In the genomic region with DNA sequence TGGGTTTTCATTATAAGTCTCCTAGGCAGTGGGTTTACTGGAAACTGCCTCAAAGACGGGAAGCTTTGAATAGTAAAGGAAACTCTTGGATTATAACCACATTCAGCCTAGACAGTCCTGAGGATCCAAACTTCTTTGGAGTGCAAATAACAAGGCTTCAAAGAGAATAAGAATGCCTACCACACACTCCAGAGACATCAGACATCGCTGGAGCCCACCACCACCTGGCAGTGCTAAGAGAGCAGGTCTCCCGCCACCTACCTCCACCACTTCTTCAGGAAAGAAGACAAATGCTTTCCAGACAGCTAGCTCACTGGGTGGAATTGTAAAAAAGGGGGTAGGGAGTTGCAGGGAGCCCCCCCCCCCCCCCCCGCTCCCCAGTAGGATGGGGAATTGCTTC, we compare ENCODE assay signal across 31 mouse cellular contexts.
DNase-seq lines count a peak whose midpoint lies in the region; ATAC-seq and TF ChIP-seq lines count a peak whose summit lies in the region.
"Had no signal": no experiment of that assay in that cellular context is flagged by ENCODE, and none has a peak within 500 bp of the region (broad histone marks: within the 10 kb centered on the region; RNA-seq: fewer than 3 reads in every experiment).

No protein-coding gene starts in this region.

- no peaks in the 10 kb centered on the region for H3K27me3 ChIP-seq in heart, embryonic 13.5 days (replicated peaks)
- no peaks in the 10 kb centered on the region for H3K27me3 ChIP-seq in embryonic facial prominence, embryonic 11.5 days (ENCODE audit: control insufficient read depth, insufficient read depth, low read length)
- peaks cover 11% of the 10 kb centered on the region; the same call in 1 of the 2 replicates for H3K27me3 ChIP-seq in midbrain, embryonic 14.5 days (ENCODE audit: control insufficient read depth, insufficient read depth, low read length)
- H3K27me3 ChIP-seq: CH12.LX; kidney, embryonic 15.5 days; lung, embryonic 15.5 days; neural tube, embryonic 12.5 days had no signal

- no peak for TF ChIP-seq POLR2A in brain, embryonic 14.5 days (IDR thresholded peaks at IDR 0.05; ENCODE audit: borderline replicate concordance, extremely low read depth, insufficient read depth, insufficient read length, poor library complexity, severe bottlenecking)

- peaks cover 28% of the 10 kb centered on the region for H3K4me1 ChIP-seq in heart, embryonic 13.5 days
- H3K4me1 ChIP-seq in embryonic facial prominence, embryonic 11.5 days (ENCODE audit: control insufficient read depth, insufficient read depth, low read length): no peaks in the 10 kb centered on the region; the same call in 1 of the 2 replicates
- H3K4me1 ChIP-seq in midbrain, embryonic 14.5 days (ENCODE audit: control insufficient read depth, insufficient read depth, low read length): peaks cover 17% of the 10 kb centered on the region; the same call in 1 of the 2 replicates
- H3K4me1 ChIP-seq: kidney, embryonic 15.5 days; lung, embryonic 15.5 days; neural tube, embryonic 12.5 days had no signal

- WGBS in heart, embryonic 13.5 days: 59% methylated on average over 4 of the region's 4 CpGs
- 37% methylated on average over 4 of the region's 4 CpGs for WGBS in embryonic facial prominence, embryonic 11.5 days
- 28% methylated on average over 4 of the region's 4 CpGs for WGBS in midbrain, embryonic 14.5 days

- no peak for ATAC-seq in heart, embryonic 13.5 days (ENCODE audit: extremely low read depth, insufficient number of reproducible peaks, low FRiP score, low TSS enrichment)
- ATAC-seq in embryonic facial prominence, embryonic 11.5 days (replicated peaks; ENCODE audit: insufficient number of reproducible peaks, low FRiP score, low TSS enrichment, low read depth): no peak
- ATAC-seq in midbrain, embryonic 14.5 days (ENCODE audit: low FRiP score, low TSS enrichment): peak; percentile 31; the same call in 1 of the 2 replicates
- ATAC-seq: forebrain, postnatal 0 days; hindbrain, embryonic 16.5 days had no signal

- 0 out of 2 replicates have a peak overlapping the region, but pooled peaks have one; percentile 31 for H3K4me2 ChIP-seq in heart, embryonic 13.5 days
- no peak overlapping the region for H3K4me2 ChIP-seq in embryonic facial prominence, embryonic 11.5 days (ENCODE audit: low read depth, low read length)
- no peak overlapping the region for H3K4me2 ChIP-seq in midbrain, embryonic 14.5 days (ENCODE audit: low read length)
- H3K4me2 ChIP-seq: kidney, embryonic 15.5 days; liver, embryonic 11.5 days; lung, embryonic 15.5 days; midbrain, embryonic 12.5 days; neural tube, embryonic 12.5 days had no signal

- DNase-seq in heart, postnatal 4 days: no peak
- peak; percentile 52 for DNase-seq in brain, embryonic 14.5 days (ENCODE audit: low read depth)
- DNase-seq in embryonic facial prominence, embryonic 11.5 days (ENCODE audit: low spot score): peak; percentile 22
- peak; percentile 49 for DNase-seq in midbrain, embryonic 14.5 days
- DNase-seq in layer of hippocampus, postnatal 36 days: no peak
- DNase-seq in thymus, postnatal 25 days: no peak
- DNase-seq: adrenal gland, adult 8-10 months; B cell, adult 2 months; cerebellum, adult 9-10 months; cerebellum, postnatal 36 days; forebrain, postnatal 0 days; gastrocnemius, postnatal 10 days; heart, postnatal 36 days; kidney, adult 18-20 months; kidney, postnatal 36 days; left cerebral cortex, postnatal 4 days; right cerebral cortex, adult 18-20 months; spleen, adult 18-20 months; thymus, adult 18-20 months; thymus, postnatal 4 days had no signal

- no peak for TF ChIP-seq CTCF in brain, embryonic 14.5 days (IDR thresholded peaks at IDR 0.05; ENCODE audit: borderline replicate concordance, extremely low read depth, insufficient read depth, insufficient read length)

- H3K36me3 ChIP-seq in heart, embryonic 13.5 days: no peaks in the 10 kb centered on the region
- H3K36me3 ChIP-seq in embryonic facial prominence, embryonic 11.5 days (replicated peaks; ENCODE audit: control insufficient read depth, insufficient read depth, low read depth, low read length): no peaks in the 10 kb centered on the region
- no peaks in the 10 kb centered on the region for H3K36me3 ChIP-seq in midbrain, embryonic 14.5 days (ENCODE audit: control insufficient read depth, insufficient read depth, low read length)
- H3K36me3 ChIP-seq: kidney, embryonic 15.5 days; lung, embryonic 15.5 days; midbrain, embryonic 12.5 days; neural tube, embryonic 12.5 days had no signal

- H3K9me3 ChIP-seq in heart, embryonic 13.5 days: no peaks in the 10 kb centered on the region
- H3K9me3 ChIP-seq in embryonic facial prominence, embryonic 11.5 days (replicated peaks; ENCODE audit: control insufficient read depth, low read length): no peaks in the 10 kb centered on the region
- no peaks in the 10 kb centered on the region for H3K9me3 ChIP-seq in midbrain, embryonic 14.5 days (ENCODE audit: control insufficient read depth, low read length)
- H3K9me3 ChIP-seq: kidney, embryonic 15.5 days; lung, embryonic 15.5 days; midbrain, embryonic 12.5 days; neural tube, embryonic 12.5 days had no signal

- H3K9ac ChIP-seq in heart, embryonic 13.5 days: no peak overlapping the region
- no peak overlapping the region for H3K9ac ChIP-seq in embryonic facial prominence, embryonic 11.5 days (replicated peaks; ENCODE audit: low read length)
- no peak overlapping the region for H3K9ac ChIP-seq in midbrain, embryonic 14.5 days (replicated peaks; ENCODE audit: low read length)
- H3K9ac ChIP-seq: forebrain, postnatal 0 days; kidney, embryonic 15.5 days; lung, embryonic 15.5 days; midbrain, embryonic 12.5 days; neural tube, embryonic 12.5 days had no signal

- H3K4me3 ChIP-seq in heart, embryonic 13.5 days: no peak overlapping the region
- no peak overlapping the region for H3K4me3 ChIP-seq in embryonic facial prominence, embryonic 11.5 days (ENCODE audit: low read depth, low read length)
- no peak overlapping the region for H3K4me3 ChIP-seq in midbrain, embryonic 14.5 days (replicated peaks; ENCODE audit: low read depth, low read length)
- H3K4me3 ChIP-seq: erythroblast, embryonic 14.5 days; kidney, embryonic 15.5 days; layer of hippocampus, adult 2 months; lung, embryonic 15.5 days; midbrain, embryonic 12.5 days; myocyte; neural tube, embryonic 12.5 days had no signal

- H3K27ac ChIP-seq in heart, embryonic 13.5 days (replicated peaks): peak overlapping the region; percentile 48
- H3K27ac ChIP-seq in embryonic facial prominence, embryonic 11.5 days (replicated peaks; ENCODE audit: low read depth, low read length): no peak overlapping the region
- H3K27ac ChIP-seq in midbrain, embryonic 14.5 days (replicated peaks; ENCODE audit: low read depth, low read length): no peak overlapping the region
- H3K27ac ChIP-seq: kidney, embryonic 15.5 days; layer of hippocampus, adult 2 months; lung, embryonic 15.5 days; midbrain, embryonic 12.5 days; neural tube, embryonic 12.5 days had no signal

Comparison
In these comparisons a context has a peak if more than half of its experiments do, and no peak if none do; other contexts are left out.
1. DNase-seq: peak in brain, embryonic 14.5 days (single experiment), embryonic facial prominence, embryonic 11.5 days (single experiment) and midbrain, embryonic 14.5 days (single experiment); none in heart, postnatal 4 days (single experiment), layer of hippocampus, postnatal 36 days (0 of 2) and thymus, postnatal 25 days (single experiment).